Mouse (Mus musculus) heart, postnatal 0 days (tissue): Measurements from ENCODE around the gene Ciz1.
A peak's percentile ranks its signal among the peaks of the same experiment; 100 is the strongest.

Experiments used
- CTCF ChIP-seq: IDR thresholded peaks from 2 replicates; pipeline ENCODE4 v1.5.1; 2016; ENCODE audit warnings: antibody characterized with exemption, control low read depth, low read depth
- EP300 ChIP-seq: IDR thresholded peaks from 2 replicates; pipeline ENCODE4 v1.6.1; 2016; ENCODE audit warnings: antibody characterized with exemption, low read depth

DNA sequence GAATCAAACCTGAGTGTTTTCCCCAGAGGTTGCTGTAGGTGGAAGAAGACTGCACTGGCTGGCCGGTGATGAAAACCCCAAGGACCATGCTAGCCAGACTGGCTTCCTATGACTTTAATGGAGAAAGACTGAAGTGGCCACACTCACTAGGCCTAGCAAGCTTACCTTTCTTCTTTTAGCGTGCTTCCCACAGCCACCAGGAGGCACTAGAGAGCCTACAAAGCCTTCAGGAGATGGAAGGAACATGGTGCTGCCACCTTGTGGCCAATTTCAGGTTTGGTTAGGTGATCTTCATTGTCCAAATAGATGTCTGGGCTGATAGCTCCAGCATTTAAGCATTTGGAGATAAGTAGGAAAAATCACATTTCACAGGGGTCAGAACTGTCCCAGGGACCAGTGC is 52.5 kb downstream of the Ciz1 start:
- TF ChIP-seq CTCF: peak; percentile 100
- no peak for TF ChIP-seq EP300
